Mouse (Mus musculus): ENCODE results near the gene Hells. TPM values are rescaled to one million over a fixed set of nuclear protein-coding genes. Genes with fewer than 3 reads are reported as not detected.

Gene Hells
- polyA plus RNA-seq, 1 experiment from 2014 or later: 37.8 TPM

- Histone ChIP-seq H3K9me3 (ENCODE audit: control insufficient read depth, low read length) (no peaks in the 10 kb centered on the region), H3K4me3 (ENCODE audit: low read length) (no peak overlapping the region), H3K36me3 (ENCODE audit: control insufficient read depth, insufficient read depth, low read length) (no peaks in the 10 kb centered on the region), H3K27ac (ENCODE audit: low read length) (no peak overlapping the region), H3K4me1 (ENCODE audit: control insufficient read depth, insufficient read depth, low read length) (no peaks in the 10 kb centered on the region), H3K4me2 (ENCODE audit: low read depth, low read length) (no peak overlapping the region), H3K27me3 (replicated peaks; ENCODE audit: control insufficient read depth, insufficient read depth, low read length) (no peaks in the 10 kb centered on the region), H3K9ac (ENCODE audit: low read depth, low read length) (no peak overlapping the region)
- WGBS: 50% methylated on average over 1 of the region's 1 CpGs
- ATAC-seq: peak; percentile 84
Measured at GRCm38 (mm10) chr19:38998676-38999075, 68.0 kb downstream of the Hells start.

DNA sequence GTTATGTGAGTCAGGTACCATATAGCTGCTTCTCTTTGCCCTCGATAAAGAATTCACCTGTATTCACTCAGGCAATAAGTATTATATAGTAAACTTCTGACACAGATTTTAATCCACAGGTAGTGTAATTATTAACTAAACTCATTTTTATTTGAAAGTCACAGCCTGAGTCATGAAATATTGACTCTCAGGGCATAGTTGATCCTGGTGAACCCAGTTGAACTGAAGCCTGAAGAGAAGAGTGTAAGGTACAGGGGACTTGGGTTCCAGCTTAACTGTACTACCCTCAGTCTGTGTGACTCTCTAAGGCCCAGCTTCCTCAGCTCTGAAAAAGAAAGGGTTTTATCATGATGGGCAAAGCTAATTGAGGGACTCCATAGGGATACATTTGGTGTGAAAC, 74.4 kb downstream of the Hells start:
- ATAC-seq: peak; percentile 86
- no peaks in the 10 kb centered on the region for H3K9me3 ChIP-seq (ENCODE audit: control insufficient read depth, low read length)
- WGBS: 59% methylated on average over 1 of the region's 1 CpGs

GRCm38 (mm10) chr19:39006715-39007114, 76.0 kb downstream of the Hells start, which contains the start of gene Cyp2c55:
Gene Cyp2c55 (plus strand): TSS chr19:39007019.
- H3K27ac ChIP-seq (ENCODE audit: low read length): no peak within 1 kb of the TSS
- H3K4me1 ChIP-seq (ENCODE audit: control insufficient read depth, insufficient read depth, low read length): no peaks in the 10 kb centered on the region
- no peaks in the 10 kb centered on the region for H3K9me3 ChIP-seq (ENCODE audit: control insufficient read depth, low read length)
- H3K36me3 ChIP-seq (ENCODE audit: control insufficient read depth, insufficient read depth, low read length): no peaks in the 10 kb centered on the region
- H3K9ac ChIP-seq (ENCODE audit: low read depth, low read length): no peak within 1 kb of the TSS
- no peak within 1 kb of the TSS for H3K4me3 ChIP-seq (ENCODE audit: low read length)
- ATAC-seq: peak; percentile 49
- H3K4me2 ChIP-seq (ENCODE audit: low read depth, low read length): no peak within 1 kb of the TSS
- no peaks in the 10 kb centered on the region for H3K27me3 ChIP-seq (replicated peaks; ENCODE audit: control insufficient read depth, insufficient read depth, low read length)

More for the DNA sequence above, 74.4 kb downstream of the Hells start:
- no peaks in the 10 kb centered on the region for H3K27me3 ChIP-seq (replicated peaks; ENCODE audit: control insufficient read depth, insufficient read depth, low read length)
- H3K27ac ChIP-seq (ENCODE audit: low read length): no peak overlapping the region
- no peaks in the 10 kb centered on the region for H3K4me1 ChIP-seq (ENCODE audit: control insufficient read depth, insufficient read depth, low read length)
- no peak overlapping the region for H3K9ac ChIP-seq (ENCODE audit: low read depth, low read length)
- no peak overlapping the region for H3K4me2 ChIP-seq (ENCODE audit: low read depth, low read length)
- H3K4me3 ChIP-seq (ENCODE audit: low read length): no peak overlapping the region
- H3K36me3 ChIP-seq (ENCODE audit: control insufficient read depth, insufficient read depth, low read length): no peaks in the 10 kb centered on the region

Small RNA genes lying within 50 kb of the gene (microRNA-seq; reads per million reads assigned to microRNA genes)
- gene Gm23800: not detected

Other genes with a start within 250 kb of the Hells start
- 5.3 and 5.9 TPM in 2 replicates for gene Noc3l, start 111.7 kb upstream of the Hells start, polyA plus RNA-seq (2015; fragmentation: Nextera tagmentation; extraction: Ambion mirVana)
- gene Tbc1d12, start 94.3 kb upstream of the Hells start, polyA plus RNA-seq (2015; fragmentation: Nextera tagmentation; extraction: Ambion mirVana): 1.0 TPM in 2 replicates
- gene Cyp2c55, start 76.1 kb downstream of the Hells start, polyA plus RNA-seq (2015; fragmentation: Nextera tagmentation; extraction: Ambion mirVana): 1.1 TPM in 2 replicates
- 13.6 and 14.8 TPM in 2 replicates for gene Cyp2c65, start 130.1 kb downstream of the Hells start, polyA plus RNA-seq (2015; fragmentation: Nextera tagmentation; extraction: Ambion mirVana)
- 2.2 and 2.8 TPM in 2 replicates for gene Cyp2c66, start 183.0 kb downstream of the Hells start, polyA plus RNA-seq (2015; fragmentation: Nextera tagmentation; extraction: Ambion mirVana)